Mouse (Mus musculus): ENCODE measurements around the gene Zcchc24.

DNA sequence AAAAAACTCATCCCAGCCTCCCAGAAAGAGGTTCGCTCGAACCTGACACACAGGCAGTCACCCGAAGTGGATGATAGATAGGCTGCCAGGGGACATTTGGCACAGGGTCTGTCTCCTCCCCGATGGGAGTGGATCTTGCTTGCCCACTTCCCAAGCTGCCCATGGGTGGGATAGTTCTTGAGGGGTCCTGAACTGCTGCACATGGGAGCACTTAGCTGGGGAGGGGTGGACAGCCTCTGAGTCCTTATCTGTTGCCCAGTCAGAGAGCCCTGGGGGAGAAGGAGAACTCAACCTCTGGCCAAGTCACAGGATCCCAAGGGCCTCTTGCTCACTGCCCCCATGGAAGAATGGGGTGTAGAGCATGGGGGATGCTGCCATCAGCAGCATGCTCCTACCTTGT, 13.3 kb downstream of the Zcchc24 start:
- TF ChIP-seq POLR2A (IDR thresholded peaks at IDR 0.05; ENCODE audit: borderline replicate concordance, low read depth, low read length) = no peak
- no peak for TF ChIP-seq CTCF (IDR thresholded peaks at IDR 0.05; ENCODE audit: low read depth, low read length)

Measured in bone marrow macrophage, adult 2 months (primary cell).